Mouse (Mus musculus): Measurements from ENCODE around the gene Ccdc96.
A peak's percentile ranks its signal among the peaks of the same experiment; 100 is the strongest.

GRCm38 (mm10) chr5:36526274-36526673 lies 41.9 kb downstream of the Ccdc96 start:
- TF ChIP-seq CTCF (IDR thresholded peaks at IDR 0.05; ENCODE audit: borderline replicate concordance, extremely low read depth, insufficient read depth, insufficient read length) (peak; percentile 34; the same call in 1 of the 2 replicates), POLR2A (IDR thresholded peaks at IDR 0.05; ENCODE audit: borderline replicate concordance, extremely low read depth, insufficient read depth, insufficient read length, poor library complexity, severe bottlenecking) (no peak)
